Mouse (Mus musculus): ENCODE measurements around the gene Hnrnpab.
"Not testable (repeated sequence)": the region's sequence is repeated elsewhere in the genome, so short reads cannot be mapped to it uniquely, and the experiment has no call there.

Gene Hnrnpab

DNA sequence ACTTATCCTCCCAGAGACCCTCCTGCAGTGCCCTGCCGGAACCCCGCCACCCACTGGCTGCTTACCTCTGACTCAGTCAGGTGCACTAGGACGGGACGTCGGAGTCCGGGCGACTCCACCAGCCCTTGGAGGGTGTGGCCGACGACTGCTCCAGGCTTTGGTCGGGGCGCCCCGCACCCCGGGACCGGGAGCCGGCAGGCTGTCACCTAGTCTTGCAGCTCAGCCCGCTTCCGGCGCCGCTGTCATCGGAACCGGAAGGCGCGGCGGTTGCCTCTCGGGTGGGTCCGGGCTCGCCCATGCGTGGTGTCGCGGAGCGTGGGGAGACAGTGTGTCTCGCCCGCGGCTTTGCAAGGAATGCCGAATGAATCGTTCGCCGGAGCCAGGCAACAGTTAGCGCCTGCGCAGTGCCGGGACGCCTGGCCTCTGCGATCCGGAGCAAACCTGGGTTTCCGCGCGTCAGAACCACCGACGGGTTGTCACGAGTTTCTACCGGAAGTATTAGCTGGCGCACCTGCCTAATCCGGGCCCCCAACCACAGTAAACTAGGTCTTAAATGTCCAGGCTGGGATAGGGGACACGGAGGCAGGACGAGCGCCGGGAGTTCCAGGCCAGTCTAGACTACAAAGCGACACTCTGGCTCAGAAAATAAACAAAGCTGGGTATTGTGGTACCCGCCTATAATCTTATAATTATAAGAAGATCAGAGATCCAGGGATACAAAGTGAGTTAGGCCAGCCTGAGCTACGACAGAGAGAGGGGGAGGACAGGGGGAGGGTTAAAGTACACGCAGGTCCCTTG lies 29.1 kb upstream of the Hnrnpab start, which contains the start of gene Rmnd5b:
TSS of gene Rmnd5b (minus strand) at position 372 of the 798 bp plus-strand sequence.
- in situ Hi-C loops (cut with MboI, MseI) = no loop called here

DNA sequence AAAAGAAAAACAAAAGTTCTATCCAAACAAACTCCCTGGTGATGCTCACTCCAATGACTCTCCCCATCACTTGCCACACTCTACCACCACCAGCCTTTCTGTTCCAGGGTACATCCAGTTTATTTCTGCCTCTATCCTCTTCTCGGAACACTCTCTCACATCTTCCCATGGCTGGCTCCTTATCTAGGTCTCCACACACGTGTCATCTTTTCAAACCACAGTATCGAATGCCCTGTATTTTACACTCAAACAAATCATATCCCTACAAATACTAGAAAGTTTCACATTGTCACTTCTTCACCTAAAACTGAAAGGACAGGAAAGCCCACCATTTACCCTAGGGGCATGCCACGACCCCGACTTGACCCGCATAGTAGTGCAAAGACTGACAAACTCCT lies 28.5 kb upstream of the Hnrnpab start:
- in situ Hi-C loops (cut with MboI, MseI) = no loop called here

DNA sequence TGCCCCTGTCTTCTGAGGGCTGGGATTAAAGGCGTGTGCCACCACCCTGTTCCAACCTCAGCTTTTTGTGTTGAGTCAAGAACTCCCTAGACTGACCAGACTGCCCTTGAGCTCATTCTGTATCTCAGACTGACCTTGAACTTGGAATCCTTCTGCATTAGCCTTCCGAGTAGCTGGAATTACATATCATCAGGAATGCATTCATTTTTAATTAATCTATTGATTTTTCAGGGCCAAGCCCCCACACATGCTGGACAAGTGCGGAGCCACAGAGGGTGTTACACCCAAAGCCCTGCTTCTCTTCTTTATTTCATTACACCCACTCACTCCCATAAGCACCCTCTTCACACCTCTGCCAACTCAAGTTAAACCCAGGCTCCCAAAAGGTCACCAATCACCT lies 27.1 kb upstream of the Hnrnpab start:
- in situ Hi-C loops (cut with MboI, MseI) = no loop called here

DNA sequence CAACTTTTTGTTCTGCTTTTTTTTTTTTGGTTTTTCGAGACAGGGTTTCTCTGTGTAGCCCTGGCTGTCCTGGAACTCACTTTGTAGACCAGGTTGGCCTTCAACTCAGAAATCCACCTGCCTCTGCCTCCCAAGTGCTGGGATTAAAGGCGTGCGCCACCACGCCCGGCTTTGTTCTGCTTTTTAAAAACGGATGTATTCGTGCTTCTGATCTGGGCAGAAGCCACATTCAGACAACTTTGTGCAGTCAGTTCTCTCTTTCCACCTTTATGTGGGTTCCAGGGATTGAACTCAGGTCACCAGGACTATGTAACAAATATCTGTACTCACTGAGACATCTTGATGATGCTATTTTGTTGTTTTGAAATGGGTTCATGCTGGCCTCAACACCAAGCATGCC lies 26.6 kb upstream of the Hnrnpab start:
- in situ Hi-C loops (cut with MboI, MseI) = not testable (repeated sequence)

DNA sequence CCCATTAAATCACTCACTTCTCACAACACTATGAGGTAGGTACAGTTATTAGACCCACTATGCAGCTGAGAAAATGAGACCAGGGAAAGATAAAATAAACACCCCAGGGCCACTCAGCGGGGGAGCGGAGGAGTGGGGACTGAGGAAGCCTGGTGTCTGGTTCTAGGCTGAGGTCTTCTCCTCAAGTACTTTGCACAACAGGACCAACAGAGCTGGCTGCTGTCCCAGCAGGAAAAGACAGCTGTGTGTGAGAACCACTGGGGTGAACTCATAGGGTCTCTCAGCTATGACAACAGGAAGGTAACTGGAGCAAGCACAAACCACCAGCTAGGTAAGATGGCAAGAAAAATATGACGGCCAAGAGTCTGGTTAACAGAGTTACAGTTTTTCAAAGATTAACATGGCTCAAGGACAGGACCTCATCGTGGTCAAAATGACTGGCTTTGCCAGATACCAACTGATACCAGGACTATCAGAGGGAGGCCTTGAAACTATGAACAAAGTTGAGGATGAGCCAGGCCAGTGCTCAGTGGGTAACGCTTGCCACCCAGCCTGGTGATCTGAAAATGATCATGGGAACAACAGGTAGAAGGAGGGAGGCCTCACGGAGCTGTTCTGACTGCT lies 25.6 kb upstream of the Hnrnpab start:
- in situ Hi-C loops (cut with MboI, MseI) = no loop called here

DNA sequence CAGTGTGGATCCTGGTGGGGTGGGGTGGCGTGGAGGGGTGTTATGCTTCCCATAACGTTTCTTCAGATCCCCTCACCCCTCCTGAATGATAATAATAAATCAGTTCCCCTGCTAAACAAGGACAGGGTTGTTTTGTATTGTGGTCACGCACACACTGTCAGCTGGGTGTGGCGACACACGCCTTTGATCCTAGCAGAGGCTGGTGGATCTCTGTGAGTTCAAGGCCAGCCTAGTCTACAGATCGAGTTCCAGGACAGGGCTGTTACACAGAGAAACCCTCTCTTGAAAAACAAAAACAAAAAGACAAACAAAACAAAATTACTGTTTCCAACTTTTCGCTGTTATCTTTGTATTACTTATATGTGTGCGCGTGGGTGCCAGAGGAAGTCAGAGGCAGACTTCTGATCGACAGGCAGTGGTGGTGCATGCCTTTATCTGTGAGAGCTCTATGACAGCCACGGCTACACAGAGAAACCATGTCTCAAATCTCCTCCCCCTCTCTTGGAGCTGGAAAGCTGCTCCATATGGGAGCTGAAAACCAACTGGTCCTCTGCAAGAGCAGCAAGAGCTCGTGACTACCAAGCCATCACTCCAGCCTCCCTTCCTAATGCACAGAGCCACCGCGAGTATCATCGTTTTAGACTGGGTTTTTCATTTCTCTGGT lies 23.1 kb upstream of the Hnrnpab start:
- in situ Hi-C loops (cut with MboI, MseI) = no loop called here

DNA sequence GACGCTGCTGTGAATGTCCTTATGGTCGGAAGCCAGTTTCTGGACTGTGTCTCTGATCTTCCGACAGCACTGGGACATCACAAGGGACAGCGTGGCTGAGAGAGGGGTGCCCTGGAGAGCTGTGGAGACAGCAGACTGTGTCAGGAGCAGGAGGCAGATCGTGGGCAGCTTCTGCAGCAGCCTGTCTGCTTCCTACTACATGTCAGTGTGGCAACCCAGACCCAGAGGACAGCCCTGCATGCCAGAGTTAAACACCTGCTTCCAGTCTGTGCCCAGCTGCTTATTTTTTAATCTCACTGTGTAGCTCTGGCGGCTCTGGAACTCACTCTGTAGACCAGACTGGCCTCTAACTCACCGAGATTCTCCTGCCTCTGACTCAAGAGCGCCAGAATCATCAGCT lies 21.3 kb upstream of the Hnrnpab start:
- in situ Hi-C loops (cut with MboI, MseI) = no loop called here

DNA sequence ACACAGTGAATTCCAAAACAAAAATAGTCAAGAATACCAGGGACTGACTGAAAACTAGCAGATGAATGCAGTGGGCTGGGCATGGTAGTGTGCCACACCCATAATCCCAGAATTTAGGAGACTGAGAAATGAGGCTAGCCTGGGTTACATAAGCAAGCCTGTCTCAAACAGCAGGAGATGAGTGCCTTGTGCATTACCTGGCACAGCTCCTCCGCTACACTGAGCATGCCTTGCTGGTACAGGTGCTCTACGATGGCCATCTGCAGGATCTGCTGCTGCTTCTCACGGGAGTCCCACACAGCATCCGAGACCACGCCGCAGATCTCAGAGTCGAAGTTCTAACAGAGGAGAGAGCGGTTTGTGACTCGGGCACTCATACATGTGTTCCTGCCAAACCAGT lies 20.8 kb upstream of the Hnrnpab start:
- in situ Hi-C loops (cut with MboI, MseI) = no loop called here

DNA sequence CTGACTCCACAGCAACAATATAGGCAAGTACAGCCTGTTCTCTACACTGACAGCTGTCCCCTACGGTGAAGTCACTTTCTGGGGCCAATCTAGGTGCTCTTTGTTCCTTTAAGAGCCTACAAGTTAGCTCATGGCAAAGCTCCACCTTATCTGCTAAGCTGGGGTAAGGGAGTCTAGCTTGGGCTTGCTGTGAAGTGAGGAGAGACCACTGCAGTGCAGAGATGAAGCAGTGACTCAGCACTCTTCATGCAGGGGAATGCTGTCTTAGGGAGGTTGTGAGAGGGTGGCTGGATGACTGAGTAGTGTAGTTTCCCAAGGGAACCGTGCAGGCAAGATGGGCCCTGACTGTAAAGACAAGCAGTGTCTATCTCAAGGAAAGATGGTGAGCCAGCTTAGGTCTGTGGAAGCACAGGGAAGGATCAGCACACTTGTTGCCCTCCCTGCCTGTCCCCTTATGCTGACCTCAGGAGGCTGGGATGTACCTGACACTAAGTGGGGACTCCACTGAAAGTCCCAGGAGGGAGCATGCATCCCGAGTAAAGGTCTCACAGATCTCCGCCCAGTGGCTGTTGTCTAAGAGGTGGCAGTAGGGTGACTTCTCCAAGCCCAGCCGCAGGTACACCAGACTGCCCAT lies 18.7 kb upstream of the Hnrnpab start:
- in situ Hi-C loops (cut with MboI, MseI) = no loop called here

DNA sequence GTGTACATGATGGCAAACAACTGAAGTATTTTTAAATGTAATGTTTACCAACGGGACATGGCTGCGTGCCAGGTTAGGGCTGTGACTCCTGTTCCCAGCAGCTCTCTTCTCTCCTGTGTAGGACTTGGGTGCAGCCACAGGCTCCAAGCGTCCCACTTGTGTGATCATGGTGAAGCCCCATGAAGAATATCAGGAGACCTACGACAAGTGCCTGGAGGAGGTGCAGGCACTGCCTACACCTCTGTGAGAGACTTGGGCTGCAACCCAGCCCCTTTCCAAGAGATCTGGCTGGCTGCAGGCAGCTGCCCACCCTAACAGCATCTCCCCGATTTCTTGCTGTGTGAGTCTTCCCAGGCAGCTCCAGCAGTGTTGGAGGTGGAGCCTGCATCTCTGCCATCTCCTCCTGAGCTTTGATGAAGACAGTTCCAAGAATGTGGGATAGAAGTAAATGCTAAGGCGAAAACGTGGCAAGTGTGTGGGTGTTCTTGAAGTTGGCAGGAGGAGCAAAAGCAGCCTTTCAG lies 16.4 kb upstream of the Hnrnpab start:
- in situ Hi-C loops (cut with MboI, MseI) = no loop called here

DNA sequence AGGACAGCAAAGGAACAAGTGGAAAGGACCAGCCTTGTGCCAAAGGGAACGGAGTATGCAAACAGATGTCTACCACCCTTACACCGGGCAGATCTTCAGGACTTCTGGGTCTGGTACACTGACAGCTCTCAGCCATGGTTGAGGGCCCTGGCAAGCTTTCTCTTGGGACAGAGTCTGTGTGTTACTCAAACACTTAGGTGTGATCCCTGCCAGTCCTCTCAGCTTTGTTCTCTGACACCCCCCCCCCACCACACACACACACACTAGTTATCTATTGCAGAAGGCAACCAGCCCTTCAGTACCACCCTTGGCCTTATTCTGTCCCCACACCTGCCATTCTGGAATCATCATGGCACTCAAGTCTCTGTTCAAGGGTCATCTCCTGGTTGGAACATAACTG lies 15.1 kb upstream of the Hnrnpab start:
- in situ Hi-C loops (cut with MboI, MseI) = no loop called here

DNA sequence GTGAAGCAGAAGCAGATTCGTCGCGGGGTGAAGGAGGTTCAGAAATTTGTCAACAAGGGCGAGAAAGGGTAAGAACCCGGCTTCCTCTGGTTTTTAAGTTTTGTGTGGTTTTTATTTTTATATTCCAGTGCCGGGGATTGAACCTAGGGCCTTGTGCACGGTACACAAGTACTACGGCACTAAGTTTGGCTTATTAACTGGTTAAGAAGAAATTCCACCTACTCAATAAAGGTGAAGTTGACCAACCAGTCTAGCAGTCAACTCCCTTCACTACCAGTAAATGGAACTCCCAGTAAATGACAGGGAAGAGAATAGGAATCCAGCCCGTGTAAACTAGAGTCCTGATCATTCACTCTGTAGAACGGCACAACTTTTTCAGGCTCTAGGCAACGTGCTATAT lies 13.4 kb upstream of the Hnrnpab start:
- in situ Hi-C loops (cut with MboI, MseI) = no loop called here

DNA sequence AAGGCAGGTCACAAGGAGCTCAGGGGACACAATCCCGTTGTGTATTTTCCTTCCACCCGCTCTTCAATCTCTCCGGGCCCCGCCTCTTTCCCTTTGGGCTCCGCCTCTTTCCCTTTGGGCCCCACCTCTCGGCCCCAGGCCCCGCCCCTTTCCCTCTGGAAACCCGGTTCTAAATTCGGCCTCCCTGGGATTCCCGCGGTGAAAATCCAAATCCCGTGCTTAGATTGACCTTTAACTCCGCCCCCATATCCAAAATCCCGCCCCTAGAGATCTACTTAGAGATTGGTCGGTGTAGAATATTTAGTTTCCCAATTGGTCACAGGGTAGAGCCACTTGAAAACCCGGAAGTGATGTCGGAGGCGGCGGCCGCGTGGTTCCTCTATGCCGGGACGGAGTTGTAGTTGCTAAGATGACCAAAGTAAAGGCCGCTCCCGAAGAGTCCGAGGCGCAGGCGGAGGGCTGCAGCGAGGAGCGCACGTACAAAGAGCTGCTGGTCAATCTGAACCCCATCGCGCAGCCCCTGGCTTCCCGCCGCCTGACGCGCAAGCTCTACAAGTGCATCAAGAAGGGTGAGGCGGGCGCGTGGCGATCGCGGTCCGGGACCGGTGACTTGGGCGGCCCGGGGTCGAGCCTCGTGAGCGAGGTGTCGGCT lies 12.9 kb upstream of the Hnrnpab start, which contains the start of gene Nhp2:
TSS of gene Nhp2 (plus strand) at position 327 of the 652 bp plus-strand sequence.
- in situ Hi-C loops (cut with MboI, MseI) = loop anchor here (5.0 kb wide), 3 partner anchors 33 to 68 kb away; partner anchors contain the start of genes 0610009B22Rik (in 1 of the 2), D930048N14Rik (in 1 of the 2) and N4bp3 (in 1 of the 2)

DNA sequence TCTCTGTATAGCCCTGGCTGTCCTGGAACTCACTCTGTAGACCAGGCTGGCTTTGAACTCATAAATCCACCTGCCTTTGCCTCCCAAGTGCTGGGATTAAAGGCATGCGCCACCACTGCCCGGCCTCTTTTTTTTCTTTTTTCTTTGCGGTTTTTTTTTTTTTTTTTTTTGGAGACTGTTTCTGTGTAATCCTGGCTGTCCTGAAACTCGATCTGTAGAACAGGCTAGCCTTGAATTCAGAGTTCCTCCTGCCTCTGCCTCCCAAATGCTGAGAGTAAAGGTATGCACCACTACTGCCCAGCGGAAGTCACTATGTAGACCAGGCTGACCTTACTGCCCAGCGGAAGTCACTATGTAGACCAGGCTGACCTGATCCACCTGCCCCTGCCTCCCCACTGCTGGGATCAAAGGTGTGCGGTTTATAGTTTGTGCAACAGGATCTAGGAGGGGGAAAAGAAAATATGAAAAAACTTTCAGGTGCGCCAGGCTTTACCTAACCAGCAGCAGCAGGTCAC lies 12.3 kb upstream of the Hnrnpab start:
- in situ Hi-C loops (cut with MboI, MseI) = loop anchor here (5.0 kb wide), 3 partner anchors 33 to 68 kb away; partner anchors contain the start of genes 0610009B22Rik (in 1 of the 2), D930048N14Rik (in 1 of the 2) and N4bp3 (in 1 of the 2)

DNA sequence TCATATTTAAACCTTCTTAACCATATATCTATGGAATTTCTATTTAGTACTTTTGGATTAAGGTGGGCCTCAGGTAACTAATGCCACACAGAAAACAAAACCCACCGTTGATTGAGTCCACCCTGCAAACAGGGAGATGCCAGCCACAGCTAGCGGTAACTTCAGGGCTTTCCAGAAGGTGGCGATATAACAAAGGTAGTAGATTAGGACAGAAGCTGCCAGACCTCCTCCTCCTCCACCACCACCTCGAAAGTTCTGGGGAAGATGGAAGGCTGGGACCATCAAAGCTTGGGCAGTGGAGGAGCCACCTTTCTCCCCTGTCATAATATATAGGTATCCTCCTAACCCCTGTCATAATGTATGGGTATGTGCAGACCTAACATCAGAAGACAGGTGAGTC lies 11.0 kb upstream of the Hnrnpab start:
- in situ Hi-C loops (cut with MboI, MseI) = loop anchor here (5.0 kb wide), 3 partner anchors 35 to 70 kb away; partner anchors contain the start of genes 0610009B22Rik (in 1 of the 2), D930048N14Rik (in 1 of the 2) and N4bp3 (in 1 of the 2)

DNA sequence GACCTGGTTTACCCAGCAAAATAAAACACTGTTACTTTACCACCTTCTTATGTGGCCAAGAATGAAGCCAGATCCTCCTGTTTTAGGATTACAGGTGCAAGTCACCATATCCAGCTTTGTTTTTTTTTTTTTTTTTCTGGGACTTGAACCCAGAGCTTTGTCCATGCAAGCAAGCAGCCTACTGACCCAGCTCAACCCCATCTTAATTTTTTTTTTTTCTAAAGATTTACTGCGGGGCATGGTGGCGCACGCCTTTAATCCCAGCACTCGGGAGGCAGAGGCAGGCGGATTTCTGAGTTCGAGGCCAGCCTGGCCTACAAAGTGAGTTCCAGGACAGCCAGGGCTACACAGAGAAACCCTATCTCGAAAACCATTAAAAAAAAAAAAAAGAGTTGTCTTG lies 9.5 kb upstream of the Hnrnpab start:
- in situ Hi-C loops (cut with MboI, MseI) = loop anchor here (5.0 kb wide), 3 partner anchors 36 to 71 kb away; partner anchors contain the start of genes 0610009B22Rik (in 1 of the 2), D930048N14Rik (in 1 of the 2) and N4bp3 (in 1 of the 2)

DNA sequence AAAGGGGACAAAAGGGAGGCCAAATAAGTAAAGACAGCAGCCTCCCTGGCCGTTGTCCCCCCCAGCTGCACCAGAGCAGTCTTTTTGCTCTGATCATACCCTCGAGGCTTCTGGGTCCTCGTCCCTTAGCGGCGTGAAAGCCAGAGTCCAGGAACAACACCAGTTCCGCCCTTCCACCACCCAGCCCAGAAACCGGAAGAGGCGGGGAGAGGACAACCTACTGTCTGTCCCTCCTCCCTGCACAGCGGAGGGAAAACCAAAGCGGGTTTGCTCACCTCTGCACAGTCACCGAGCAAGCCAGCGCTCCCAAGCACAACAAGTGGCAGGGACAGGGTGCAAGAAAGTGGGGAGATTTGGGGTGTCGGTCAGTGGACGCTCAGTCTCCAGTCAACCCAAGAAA lies 9.0 kb upstream of the Hnrnpab start:
- in situ Hi-C loops (cut with MboI, MseI) = loop anchor here (5.0 kb wide), 3 partner anchors 37 to 72 kb away; partner anchors contain the start of genes 0610009B22Rik (in 1 of the 2), D930048N14Rik (in 1 of the 2) and N4bp3 (in 1 of the 2)

DNA sequence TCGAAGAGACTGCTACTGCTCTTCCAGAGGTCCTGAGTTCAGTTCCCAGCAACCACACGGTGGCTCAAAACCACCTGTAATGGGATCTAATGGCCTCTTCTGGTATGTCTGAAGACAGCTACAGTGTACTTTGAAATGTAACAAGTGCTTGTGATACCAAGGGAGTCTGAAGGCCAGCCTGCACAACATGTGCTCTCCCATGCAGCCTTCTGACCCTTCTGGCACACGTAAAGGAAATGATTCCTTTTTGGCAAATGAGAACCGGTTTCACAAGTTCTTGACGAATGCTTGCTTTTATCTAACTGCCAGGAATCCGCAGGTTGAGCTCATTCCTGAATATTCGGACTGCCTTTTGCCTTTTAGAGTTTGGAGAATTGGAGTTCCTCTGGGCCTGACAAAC lies 8.5 kb upstream of the Hnrnpab start:
- in situ Hi-C loops (cut with MboI, MseI) = loop anchor here (5.0 kb wide), 3 partner anchors 37 to 72 kb away; partner anchors contain the start of genes 0610009B22Rik (in 1 of the 2), D930048N14Rik (in 1 of the 2) and N4bp3 (in 1 of the 2)

DNA sequence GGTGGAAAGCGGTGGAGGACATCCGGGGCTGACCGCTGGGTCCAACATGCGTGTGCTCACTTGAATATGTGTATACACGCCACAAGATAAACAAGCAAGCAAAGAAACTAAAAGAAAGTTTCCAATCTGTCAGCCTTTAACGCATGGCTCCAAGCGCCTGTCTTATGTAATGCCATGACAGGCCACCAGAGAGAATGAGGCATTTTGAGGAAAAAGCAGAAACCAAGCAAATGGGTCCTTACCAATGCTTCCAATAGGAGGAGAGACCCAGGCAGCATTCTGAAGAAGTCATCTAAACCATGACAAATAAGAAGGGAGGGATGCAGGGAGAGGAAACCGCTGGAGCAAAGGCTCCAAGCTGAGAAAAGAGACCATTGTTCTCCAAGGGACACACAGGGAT lies 7.6 kb upstream of the Hnrnpab start:
- in situ Hi-C loops (cut with MboI, MseI) = no loop called here

DNA sequence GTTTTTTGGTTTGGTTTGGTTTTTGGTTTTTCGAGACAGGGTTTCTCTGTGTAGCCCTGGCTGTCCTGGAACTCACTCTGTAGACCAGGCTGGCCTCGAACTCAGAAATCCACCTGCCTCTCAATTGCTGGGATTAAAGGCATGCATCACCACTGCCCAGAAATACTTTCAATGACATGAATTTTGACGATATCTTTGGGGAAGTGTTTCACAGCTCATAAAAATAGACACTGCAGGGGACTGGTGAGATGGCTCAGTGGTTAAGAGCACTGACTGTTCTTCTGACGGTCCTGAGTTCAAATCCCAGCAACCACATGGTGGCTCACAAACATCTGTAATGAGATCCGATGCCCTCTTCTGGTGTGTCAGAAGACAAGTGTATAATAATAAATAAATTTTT lies 3.3 kb upstream of the Hnrnpab start:
- in situ Hi-C loops (cut with MboI, MseI) = not testable (repeated sequence)

Data from T-helper 17 cell (primary cell).